Mouse (Mus musculus) heart, embryonic 14.5 days (tissue): ENCODE measurements around the gene Gm20547. TPM values are rescaled to one million over a fixed set of nuclear protein-coding genes. Genes with fewer than 3 reads are reported as not detected.
A peak's percentile ranks its signal among the peaks of the same experiment; 100 is the strongest.
"Not testable (repeated sequence)": the region's sequence is repeated elsewhere in the genome, so short reads cannot be mapped to it uniquely, and the experiment has no call there.

Experiments used
- ATAC-seq: fragments of 200-750 bp; cut with Nextera tagmentation; 2 replicates; pipeline ENCODE4 v1.8.0; 2017; ENCODE audit warnings: low read depth, moderate TSS enrichment; ENCODE audit not compliant: insufficient number of reproducible peaks, insufficient read depth, low FRiP score
- H3K27ac ChIP-seq, 2 experiments: fragments of 200-500 bp in 1 of 2; fragments of 300-500 bp in 1 of 2; sonication (generic) in 1 of 2; replicated peaks in 1 of 2; 2 replicates each; pipeline ENCODE4 v1.5.1; 2012 to 2014; ENCODE audit warnings: low read depth in 2 of 2, low read length in 2 of 2, control low read depth in 1 of 2, mild to moderate bottlenecking in 1 of 2, mixed read lengths in 1 of 2; ENCODE audit not compliant: control insufficient read depth in 1 of 2, insufficient read depth in 1 of 2
- H3K27me3 ChIP-seq: fragments of 300-500 bp; sonication (generic); 2 replicates; pipeline ENCODE4 v1.6.1; 2014; ENCODE audit warnings: mild to moderate bottlenecking, low read length, control low read depth; ENCODE audit not compliant: control insufficient read depth, insufficient read depth
- H3K36me3 ChIP-seq: fragments of 300-500 bp; sonication (generic); 2 replicates; pipeline ENCODE4 v1.6.1; 2014; ENCODE audit warnings: mild to moderate bottlenecking, control low read depth, low read length, mixed read lengths; ENCODE audit not compliant: control insufficient read depth, insufficient read depth
- H3K4me1 ChIP-seq, 2 experiments: fragments of 200-500 bp in 1 of 2; fragments of 300-500 bp in 1 of 2; sonication (generic) in 1 of 2; 2 replicates each; pipeline ENCODE4 v1.6.1; 2012 to 2014; ENCODE audit warnings: low read length in 2 of 2, control low read depth in 1 of 2, mixed read lengths in 1 of 2; ENCODE audit not compliant: control insufficient read depth in 2 of 2, insufficient read depth in 2 of 2
- H3K4me2 ChIP-seq: fragments of 300-500 bp; sonication (generic); 2 replicates; pipeline ENCODE4 v1.6.1; 2014; ENCODE audit warnings: mild to moderate bottlenecking, low read length
- H3K4me3 ChIP-seq, 2 experiments: fragments of 200-500 bp in 1 of 2; fragments of 300-500 bp in 1 of 2; sonication (generic) in 1 of 2; 2 replicates each; pipeline ENCODE4 v1.5.1; 2012 to 2014; ENCODE audit warnings: low read length in 2 of 2, mild to moderate bottlenecking in 2 of 2, control low read depth in 1 of 2, low read depth in 1 of 2, moderate library complexity in 1 of 2; ENCODE audit not compliant: control insufficient read depth in 1 of 2, insufficient read depth in 1 of 2
- H3K9ac ChIP-seq: fragments of 300-500 bp; sonication (generic); 2 replicates; pipeline ENCODE4 v1.6.1; 2014; ENCODE audit warnings: mild to moderate bottlenecking, low read length
- H3K9me3 ChIP-seq: fragments of 300-500 bp; sonication (generic); 2 replicates; pipeline ENCODE4 v1.6.1; 2016; ENCODE audit warnings: low read length, control low read depth; ENCODE audit not compliant: control insufficient read depth
- WGBS: fragments of 180-500 bp; shearing (Covaris S2); extraction: QIAGEN DNeasy Blood & Tissue Kit; methylation state at CpG from one replicate; pipeline ENCODE4 v1.1.7; 2014; 5-methylcytosine and 5-hydroxymethylcytosine counted together
- polyA plus RNA-seq: library from polyadenylated mRNA; unstranded; fragments of >200 nt; fragmentation: Nextera tagmentation; extraction: Ambion mirVana; gene quantifications from 2 replicates; pipeline ENCODE4 v1.2.1, GENCODE M21; 2014

The Gm20547 gene
- polyA plus RNA-seq, 1 experiment from 2014 or later: not detected

DNA sequence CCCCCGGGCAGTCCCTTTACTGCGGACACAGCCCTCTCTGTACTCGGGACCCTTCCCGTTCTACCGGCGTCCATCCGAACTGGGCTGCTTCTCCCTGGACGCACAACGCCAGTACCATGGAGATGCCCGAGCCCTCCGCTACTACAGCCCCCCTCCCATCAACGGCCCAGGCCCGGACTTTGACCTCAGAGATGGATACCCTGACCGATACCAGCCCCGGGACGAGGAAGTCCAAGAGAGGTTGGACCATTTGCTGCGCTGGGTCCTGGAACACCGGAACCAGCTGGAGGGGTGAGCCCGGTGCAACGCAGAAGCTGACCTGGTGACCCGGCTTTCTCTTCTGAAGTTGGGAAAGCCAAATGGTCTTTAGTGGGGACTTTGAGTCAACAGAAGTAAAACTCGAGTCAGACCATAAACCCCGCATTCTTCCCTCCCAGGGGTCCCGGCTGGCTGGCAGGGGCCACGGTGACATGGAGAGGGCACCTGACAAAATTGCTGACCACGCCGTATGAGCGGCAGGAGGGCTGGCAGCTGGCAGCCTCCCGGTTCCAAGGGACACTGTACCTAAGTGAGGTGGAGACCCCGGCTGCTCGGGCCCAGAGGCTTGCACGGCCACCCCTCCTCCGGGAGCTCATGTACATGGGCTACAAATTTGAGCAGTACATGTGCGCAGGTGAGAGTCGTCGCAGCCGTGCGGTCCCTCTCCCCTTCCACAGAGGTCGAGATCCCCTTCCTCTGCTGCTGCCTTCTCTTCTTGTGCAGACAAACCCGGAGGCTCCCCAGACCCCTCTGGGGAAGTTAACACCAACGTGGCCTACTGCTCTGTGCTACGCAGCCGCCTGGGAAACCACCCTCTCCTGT, 44.1 kb downstream of the Gm20547 start:
- Histone ChIP-seq H3K36me3 (peaks cover 53% of the 10 kb centered on the region), H3K4me3 (peak overlapping the region; percentile 87 to 97), H3K27me3 (no peaks in the 10 kb centered on the region), H3K4me1 (peaks cover 7 to 17% of the 10 kb centered on the region in 2 experiments), H3K27ac (peak overlapping the region; percentile 61 to 79; a peak in 3 of 4 replicates), H3K9me3 (no peaks in the 10 kb centered on the region), H3K9ac (peak overlapping the region; percentile 88), H3K4me2 (peak overlapping the region; percentile 97)
- no peak for ATAC-seq
- WGBS: 38% methylated on average over 41 of the region's 43 CpGs

- peaks cover 7 to 17% of the 10 kb centered on the region in 2 experiments for H3K4me1 ChIP-seq
- H3K27ac ChIP-seq: peak within 1 kb of the TSS; percentile 61 to 79
- H3K9ac ChIP-seq: peak within 1 kb of the TSS; percentile 88
- H3K4me3 ChIP-seq: peak within 1 kb of the TSS; percentile 87 to 97
- H3K27me3 ChIP-seq: no peaks in the 10 kb centered on the region
- H3K4me2 ChIP-seq: peak within 1 kb of the TSS; percentile 97
- no peaks in the 10 kb centered on the region for H3K9me3 ChIP-seq
- H3K36me3 ChIP-seq: peaks cover 49% of the 10 kb centered on the region
- ATAC-seq: peak; percentile 91
- WGBS: under 1% methylated on average over 40 of the region's 40 CpGs
Measured at GRCm38 (mm10) chr17:34836856-34837221, 45.0 kb downstream of the Gm20547 start, which contains the start of the genes Stk19 and Dxo. Gene Stk19, minus strand, starts transcription at chr17:34836945. Gene Dxo, plus strand, starts transcription at chr17:34837019.

DNA sequence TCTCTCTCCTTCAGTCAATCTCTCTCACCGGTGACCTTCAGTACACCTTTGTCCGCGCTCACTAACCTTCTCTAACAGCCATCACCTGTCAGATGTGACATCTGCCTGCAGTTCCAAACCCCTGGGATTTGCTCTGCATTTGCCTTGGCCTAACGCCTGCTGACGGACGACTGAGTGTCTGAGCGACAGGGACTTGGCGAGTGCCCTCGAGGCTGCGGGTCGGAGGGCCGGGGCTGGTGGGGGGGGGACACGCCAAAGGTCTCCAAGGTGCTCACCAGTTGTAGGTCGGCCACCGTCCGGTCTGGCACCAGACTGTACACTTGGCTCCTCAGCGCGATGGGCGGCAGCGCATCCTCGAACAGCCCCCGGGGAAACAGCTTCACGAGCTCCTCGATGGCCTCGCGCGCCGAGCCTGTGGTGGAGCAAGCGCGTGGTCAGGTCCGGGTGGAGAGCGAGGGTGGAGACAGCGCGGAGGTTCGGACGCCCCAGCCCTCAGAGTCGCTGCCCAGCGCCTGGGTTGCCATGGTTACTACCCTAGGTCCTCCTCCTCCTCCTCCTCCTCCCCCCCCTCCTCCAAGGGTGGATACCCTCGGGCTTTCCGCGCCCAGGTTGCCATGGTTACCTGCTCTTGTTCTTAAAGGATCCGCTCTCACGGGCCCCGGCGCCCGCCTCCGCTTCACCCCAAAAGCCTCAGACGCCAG, 45.5 kb downstream of the Gm20547 start:
- H3K27me3 ChIP-seq: no peaks in the 10 kb centered on the region
- H3K27ac ChIP-seq: peak overlapping the region in 1 of 2 experiments; percentile 61; a peak in 1 of 4 replicates
- H3K4me3 ChIP-seq: peak overlapping the region; percentile 87 to 97
- peak overlapping the region; percentile 97 for H3K4me2 ChIP-seq
- H3K4me1 ChIP-seq: peaks cover 7 to 17% of the 10 kb centered on the region in 2 experiments
- peak; percentile 42 for ATAC-seq
- H3K9me3 ChIP-seq: 0 out of 2 replicates have a peak, but pooled peaks cover 1% of the 10 kb centered on the region
- peaks cover 45% of the 10 kb centered on the region for H3K36me3 ChIP-seq
- WGBS: 4% methylated on average over 44 of the region's 48 CpGs
- H3K9ac ChIP-seq: peak overlapping the region; percentile 88

DNA sequence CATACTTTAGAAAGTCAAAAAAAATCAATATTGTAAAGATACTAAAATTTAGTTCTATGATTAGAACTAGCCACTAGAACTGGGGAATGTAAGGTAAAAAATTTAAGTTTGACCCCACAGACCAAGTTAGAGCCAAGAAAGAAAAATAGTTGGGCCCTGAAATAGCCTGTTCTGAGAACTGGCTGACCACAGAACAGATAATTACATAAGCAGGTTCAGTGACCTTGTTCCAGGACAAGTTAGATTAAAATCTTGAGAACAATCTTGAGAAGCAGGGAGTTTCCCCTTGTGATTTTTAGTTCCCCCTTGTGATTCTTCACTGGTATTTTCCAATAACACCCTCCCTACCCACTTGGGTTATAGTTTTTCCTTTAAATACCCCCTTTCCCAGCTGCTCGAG, 51.1 kb downstream of the Gm20547 start:
- not testable (repeated sequence) for ATAC-seq, H3K9ac ChIP-seq, H3K27me3 ChIP-seq, H3K4me3 ChIP-seq, H3K27ac ChIP-seq, H3K4me1 ChIP-seq, H3K4me2 ChIP-seq
- H3K9me3 ChIP-seq: peaks cover 12% of the 10 kb centered on the region
- H3K36me3 ChIP-seq: peaks cover 67% of the 10 kb centered on the region
- WGBS: 95% methylated on average over 1 of the region's 1 CpGs

- WGBS: 70% methylated on average over 7 of the region's 7 CpGs
- no peak overlapping the region for H3K27ac ChIP-seq
- no peaks in the 10 kb centered on the region for H3K9me3 ChIP-seq
- H3K27me3 ChIP-seq: no peaks in the 10 kb centered on the region
- no peak for ATAC-seq
- H3K9ac ChIP-seq: no peak overlapping the region
- H3K4me1 ChIP-seq: no peaks in the 10 kb centered on the region
- H3K4me3 ChIP-seq: no peak overlapping the region
- no peak overlapping the region for H3K4me2 ChIP-seq
- no peaks in the 10 kb centered on the region for H3K36me3 ChIP-seq
Measured at GRCm38 (mm10) chr17:34814818-34815370, 66.9 kb downstream of the Gm20547 start.

DNA sequence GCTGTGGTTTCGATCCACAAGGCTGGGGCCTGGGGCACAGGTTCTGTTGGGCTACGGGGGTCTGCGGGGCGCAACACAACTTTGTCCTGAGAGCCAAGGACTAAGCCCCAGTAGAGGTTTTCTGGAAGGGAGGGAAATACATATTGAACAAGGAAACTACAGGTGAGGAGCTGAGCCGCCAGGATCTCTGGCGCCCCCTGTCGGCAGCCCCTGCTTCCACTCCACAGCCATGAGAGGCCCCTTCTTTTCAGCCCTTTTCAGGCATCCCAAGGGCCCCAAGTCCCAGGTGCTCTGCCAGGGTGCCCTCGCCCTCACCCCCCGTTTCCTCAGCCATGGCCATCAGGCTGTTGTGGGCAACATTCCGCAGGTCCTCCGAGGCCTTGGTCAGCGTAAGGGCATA, 68.1 kb downstream of the Gm20547 start:
- WGBS: 46% methylated on average over 10 of the region's 12 CpGs
- not testable (repeated sequence) for H3K4me3 ChIP-seq, H3K4me2 ChIP-seq, H3K27me3 ChIP-seq, H3K27ac ChIP-seq, H3K36me3 ChIP-seq, H3K4me1 ChIP-seq, H3K9ac ChIP-seq, H3K9me3 ChIP-seq, ATAC-seq

DNA sequence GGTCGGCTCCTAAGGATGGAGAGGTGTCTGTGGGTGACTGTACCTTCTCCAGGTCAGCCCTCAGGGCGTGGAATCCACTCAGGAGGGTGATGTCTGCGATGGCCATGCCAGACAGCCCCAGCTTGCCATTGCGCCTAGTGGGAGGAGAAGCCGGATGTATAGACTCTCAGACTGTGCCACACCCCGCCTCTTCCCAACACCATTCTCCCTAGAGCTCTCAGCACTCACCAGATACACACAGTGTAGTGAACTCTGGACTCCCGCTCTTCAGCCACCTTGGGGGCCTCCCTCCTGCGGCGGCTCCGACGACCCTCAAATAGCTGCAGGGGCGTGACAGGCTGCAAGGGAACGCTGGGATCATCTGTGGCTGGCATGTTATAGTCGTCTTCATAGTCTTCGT, 70.6 kb downstream of the Gm20547 start:
- no peak overlapping the region for H3K4me2 ChIP-seq
- WGBS: 65% methylated on average over 15 of the region's 15 CpGs
- no peak overlapping the region for H3K4me3 ChIP-seq
- no peaks in the 10 kb centered on the region for H3K9me3 ChIP-seq
- H3K27ac ChIP-seq: no peak overlapping the region
- no peaks in the 10 kb centered on the region for H3K27me3 ChIP-seq
- H3K4me1 ChIP-seq: no peaks in the 10 kb centered on the region
- H3K9ac ChIP-seq: no peak overlapping the region
- no peak for ATAC-seq
- H3K36me3 ChIP-seq: no peaks in the 10 kb centered on the region
